Mouse (Mus musculus) embryonic facial prominence, embryonic 12.5 days (tissue): Measurements from ENCODE around the gene Abr. TPM values are rescaled to one million over a fixed set of nuclear protein-coding genes. Genes with fewer than 3 reads are reported as not detected.

ENCODE experiments used
- ATAC-seq: fragments of 200-750 bp; cut with Nextera tagmentation; 2 replicates; pipeline ENCODE4 v1.8.0; 2017; ENCODE audit not compliant: insufficient number of reproducible peaks, insufficient read depth, low FRiP score, low TSS enrichment
- H3K27ac ChIP-seq: fragments of 300-500 bp; sonication (generic); 2 replicates; pipeline ENCODE4 v1.5.1; 2016; ENCODE audit warnings: mild to moderate bottlenecking
- H3K27me3 ChIP-seq: fragments of 300-500 bp; sonication (generic); 2 replicates; pipeline ENCODE4 v1.6.1; 2016; ENCODE audit warnings: mild to moderate bottlenecking, moderate library complexity
- H3K36me3 ChIP-seq: fragments of 300-500 bp; sonication (generic); 2 replicates; pipeline ENCODE4 v1.6.1; 2016; ENCODE audit warnings: mild to moderate bottlenecking
- H3K4me1 ChIP-seq: fragments of 300-500 bp; sonication (generic); 2 replicates; pipeline ENCODE4 v1.6.1; 2016
- H3K4me2 ChIP-seq: fragments of 300-500 bp; sonication (generic); replicated peaks from 2 replicates; pipeline ENCODE4 v1.6.1; 2016; ENCODE audit warnings: mild to moderate bottlenecking, moderate library complexity
- H3K4me3 ChIP-seq: fragments of 300-500 bp; sonication (generic); 2 replicates; pipeline ENCODE4 v1.5.1; 2016; ENCODE audit warnings: mild to moderate bottlenecking
- H3K9ac ChIP-seq: fragments of 300-500 bp; sonication (generic); 2 replicates; pipeline ENCODE4 v1.6.1; 2016; ENCODE audit warnings: mild to moderate bottlenecking, moderate library complexity
- H3K9me3 ChIP-seq: fragments of 300-500 bp; sonication (generic); 2 replicates; pipeline ENCODE4 v1.6.1; 2016; ENCODE audit warnings: mild to moderate bottlenecking, moderate library complexity
- WGBS: fragments of 180-500 bp; shearing (Covaris S2); methylation state at CpG from one replicate; pipeline ENCODE4 v1.1.7; 2016; 5-methylcytosine and 5-hydroxymethylcytosine counted together
- polyA plus RNA-seq: library from polyadenylated mRNA; unstranded; fragments of >200 nt; fragmentation: Nextera tagmentation; extraction: Ambion mirVana; gene quantifications from 2 replicates; pipeline ENCODE4 v1.2.1, GENCODE M21; 2016

The Abr gene
- polyA plus RNA-seq, 1 experiment from 2014 or later, result 46.7 TPM

DNA sequence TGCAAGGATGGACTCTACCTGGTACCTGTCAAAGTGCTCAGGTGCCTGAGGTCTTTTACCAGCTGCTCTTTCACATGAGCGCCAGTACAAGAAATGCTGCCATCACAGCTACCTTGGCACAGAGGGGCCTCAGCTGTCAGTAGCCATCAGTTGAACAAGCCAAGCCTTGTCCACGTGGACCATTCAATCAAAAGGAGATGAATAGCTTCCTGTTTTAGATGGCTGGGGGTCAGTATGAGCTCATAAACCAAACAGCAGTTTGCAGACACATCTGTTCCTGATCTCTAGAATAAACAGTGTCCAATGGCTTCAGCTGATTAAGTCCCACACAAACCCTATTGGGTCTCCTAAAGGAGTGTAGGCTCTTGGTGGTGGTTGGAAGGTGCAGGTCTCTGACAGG lies 206.1 kb downstream of the Abr start:
- Histone ChIP-seq H3K4me3 (no peak overlapping the region), H3K4me2 (no peak overlapping the region), H3K27me3 (no peaks in the 10 kb centered on the region), H3K36me3 (peaks cover 81% of the 10 kb centered on the region), H3K9me3 (no peaks in the 10 kb centered on the region), H3K27ac (peak overlapping the region; percentile 71), H3K4me1 (peaks cover 11% of the 10 kb centered on the region), H3K9ac (no peak overlapping the region)
- WGBS, result 31% methylated on average over 2 of the region's 2 CpGs
- ATAC-seq, result no peak

DNA sequence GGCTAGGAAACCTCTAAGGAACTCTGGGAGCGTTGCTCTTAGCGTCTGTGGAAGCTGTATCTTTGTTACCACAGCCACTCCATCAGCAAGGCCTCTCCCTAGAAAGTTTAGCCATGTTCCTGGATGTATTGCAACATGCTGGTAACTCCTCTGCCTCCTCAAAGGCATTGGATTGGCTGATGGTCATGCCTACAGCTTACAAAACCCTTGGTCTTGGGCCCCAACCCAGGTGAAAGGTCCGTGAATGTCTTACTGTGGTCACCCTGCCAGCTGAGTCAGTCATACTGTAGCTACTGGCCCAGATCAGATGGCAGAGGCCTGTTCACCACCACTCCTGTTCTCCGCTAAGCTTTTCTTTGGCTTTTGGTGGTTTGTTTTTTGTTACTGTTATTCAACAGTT lies 207.1 kb downstream of the Abr start:
- H3K9me3 ChIP-seq, result no peaks in the 10 kb centered on the region
- H3K27me3 ChIP-seq, result no peaks in the 10 kb centered on the region
- ATAC-seq, result no peak
- H3K4me3 ChIP-seq, result no peak overlapping the region
- peaks cover 11% of the 10 kb centered on the region for H3K4me1 ChIP-seq
- WGBS, result 92% methylated on average over 4 of the region's 4 CpGs
- peaks cover 74% of the 10 kb centered on the region for H3K36me3 ChIP-seq
- no peak overlapping the region for H3K4me2 ChIP-seq
- no peak overlapping the region for H3K9ac ChIP-seq
- H3K27ac ChIP-seq, result no peak overlapping the region

DNA sequence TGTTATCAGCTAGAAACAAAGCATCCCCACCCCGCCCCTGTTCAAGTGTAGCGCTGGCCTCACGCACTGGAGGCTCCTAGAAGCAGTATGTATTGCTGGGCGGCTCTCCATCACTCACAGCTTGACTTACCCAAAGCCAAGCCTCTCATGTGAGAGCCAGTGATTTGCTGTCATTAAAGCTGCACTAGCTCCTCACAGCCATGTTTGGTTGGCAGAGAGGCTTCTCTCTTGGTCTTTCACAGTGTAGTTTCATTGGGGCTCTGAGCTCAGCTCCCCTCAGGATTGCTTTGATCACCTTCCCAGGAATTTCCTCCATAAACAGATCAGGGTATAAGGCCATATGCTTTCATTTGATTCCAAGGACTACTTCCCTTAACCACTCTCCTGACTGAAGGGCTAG lies 208.9 kb downstream of the Abr start:
- Histone ChIP-seq H3K4me1 (peaks cover 11% of the 10 kb centered on the region), H3K36me3 (peaks cover 63% of the 10 kb centered on the region)
- no peak for ATAC-seq

DNA sequence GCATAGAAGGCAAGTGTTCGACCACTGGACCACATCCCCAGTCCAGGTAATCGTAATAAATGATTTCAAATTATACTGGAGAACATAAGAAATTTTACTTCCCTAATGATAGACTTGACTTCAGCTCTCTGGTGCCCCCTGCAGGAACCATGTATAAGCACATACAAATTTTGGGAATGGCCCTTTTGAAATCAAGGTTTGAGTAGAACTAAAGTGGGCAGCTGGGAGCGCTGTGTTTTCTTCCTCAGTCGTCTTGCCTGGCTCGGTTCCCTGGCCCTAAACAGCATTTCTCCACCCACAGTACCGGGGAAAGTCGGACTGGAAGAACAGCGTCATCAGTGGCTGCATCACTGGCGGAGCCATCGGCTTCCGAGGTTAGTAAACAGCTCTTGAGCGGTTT lies 211.3 kb downstream of the Abr start:
- Histone ChIP-seq H3K36me3 (peaks cover 39% of the 10 kb centered on the region), H3K9ac (no peak overlapping the region), H3K4me2 (no peak overlapping the region), H3K27me3 (no peaks in the 10 kb centered on the region), H3K4me1 (peaks cover 10% of the 10 kb centered on the region), H3K27ac (no peak overlapping the region), H3K9me3 (no peaks in the 10 kb centered on the region), H3K4me3 (no peak overlapping the region)
- 75% methylated on average over 12 of the region's 12 CpGs for WGBS
- no peak for ATAC-seq

More for the DNA sequence above, 208.9 kb downstream of the Abr start:
- H3K27me3 ChIP-seq, result no peaks in the 10 kb centered on the region
- no peaks in the 10 kb centered on the region for H3K9me3 ChIP-seq
- H3K9ac ChIP-seq, result no peak overlapping the region
- H3K4me2 ChIP-seq, result no peak overlapping the region
- no peak overlapping the region for H3K4me3 ChIP-seq
- H3K27ac ChIP-seq, result no peak overlapping the region
- WGBS, result 84% methylated on average over 4 of the region's 4 CpGs

DNA sequence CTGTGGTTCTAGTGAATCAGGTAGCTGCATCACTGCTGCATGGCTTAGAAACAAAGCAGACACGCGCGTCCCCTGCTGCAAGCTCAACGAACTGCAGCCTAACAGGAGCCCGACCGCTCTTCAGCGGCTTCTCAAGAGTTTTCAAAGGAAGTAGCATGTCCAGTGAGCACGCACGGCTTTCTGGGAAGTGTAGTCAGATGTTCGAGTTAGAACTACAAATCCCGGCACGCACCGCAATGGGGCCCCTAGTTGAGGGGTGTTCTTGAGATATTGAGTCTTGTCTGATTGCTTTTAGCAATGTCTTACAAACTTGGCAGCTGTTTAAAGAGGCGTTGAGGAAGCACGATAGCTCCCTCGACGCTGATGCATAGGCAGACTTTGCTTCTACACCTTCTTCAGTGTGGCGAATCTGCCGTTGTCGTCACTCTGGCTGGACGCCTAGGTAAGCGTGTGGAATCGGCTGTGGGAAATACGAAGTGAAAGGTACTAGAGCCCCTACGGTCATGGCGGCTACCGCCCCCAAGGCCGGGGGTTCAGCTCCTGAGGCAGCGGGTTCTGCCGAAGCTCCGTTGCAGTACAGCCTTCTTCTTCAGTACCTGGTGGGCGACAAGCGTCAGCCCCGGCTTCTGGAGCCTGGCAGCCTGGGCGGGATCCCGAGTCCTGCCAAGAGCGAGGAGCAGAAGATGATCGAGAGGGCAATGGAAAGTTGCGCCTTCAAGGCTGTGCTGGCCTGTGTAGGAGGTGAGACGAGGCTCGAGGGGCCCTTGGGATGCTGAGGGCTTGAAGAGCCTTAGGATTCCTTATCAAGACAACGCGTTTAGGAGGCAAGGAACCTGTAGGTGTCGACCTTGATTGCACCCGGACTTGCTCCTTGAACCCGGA lies 215.2 kb downstream of the Abr start, which contains the start of gene Timm22:
Gene Timm22, plus strand, starts transcription at position 251 of the 882 bp plus-strand sequence.
- WGBS, result under 1% methylated on average over 46 of the region's 46 CpGs
- Histone ChIP-seq H3K4me1 (peaks cover 7% of the 10 kb centered on the region), H3K27me3 (no peaks in the 10 kb centered on the region), H3K9ac (peak within 1 kb of the TSS; percentile 87), H3K27ac (peak within 1 kb of the TSS; percentile 73), H3K4me3 (peak within 1 kb of the TSS; percentile 97), H3K36me3 (peaks cover 7% of the 10 kb centered on the region; the same call in 1 of the 2 replicates), H3K9me3 (no peaks in the 10 kb centered on the region), H3K4me2 (peak within 1 kb of the TSS; percentile 73)
- peak; percentile 90 for ATAC-seq

DNA sequence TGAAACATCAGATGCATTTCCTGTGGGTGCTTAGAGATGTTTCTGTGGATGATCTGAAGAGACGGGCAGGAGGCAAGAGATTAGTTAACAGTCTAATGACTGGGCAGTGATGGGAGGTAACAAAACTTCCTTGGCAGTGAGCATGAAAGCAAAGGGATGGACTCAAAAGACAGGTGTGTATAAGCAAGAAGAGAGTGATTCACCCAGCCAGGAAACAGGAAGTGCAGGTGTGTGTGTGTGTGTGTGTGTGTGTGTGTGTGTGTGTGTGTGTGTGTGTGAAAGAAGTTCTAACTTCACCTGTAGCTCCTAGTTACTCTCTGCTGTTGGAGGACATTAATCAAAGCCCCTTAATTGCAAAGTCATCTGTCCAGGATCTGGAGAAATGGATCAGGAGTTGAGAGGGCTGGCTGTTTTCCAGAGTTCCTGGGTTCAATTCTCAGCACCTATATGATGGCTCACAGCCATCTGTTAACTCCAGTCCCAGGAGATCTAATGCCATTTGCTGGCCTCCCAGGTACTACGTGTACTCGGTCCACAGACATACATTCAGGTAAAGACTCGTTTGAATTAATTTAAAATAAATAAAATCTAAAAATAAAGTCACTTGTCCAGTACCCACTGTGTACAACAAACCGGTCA lies 216.4 kb downstream of the Abr start:
- ATAC-seq, result no peak
- WGBS, result 78% methylated on average over 5 of the region's 5 CpGs

DNA sequence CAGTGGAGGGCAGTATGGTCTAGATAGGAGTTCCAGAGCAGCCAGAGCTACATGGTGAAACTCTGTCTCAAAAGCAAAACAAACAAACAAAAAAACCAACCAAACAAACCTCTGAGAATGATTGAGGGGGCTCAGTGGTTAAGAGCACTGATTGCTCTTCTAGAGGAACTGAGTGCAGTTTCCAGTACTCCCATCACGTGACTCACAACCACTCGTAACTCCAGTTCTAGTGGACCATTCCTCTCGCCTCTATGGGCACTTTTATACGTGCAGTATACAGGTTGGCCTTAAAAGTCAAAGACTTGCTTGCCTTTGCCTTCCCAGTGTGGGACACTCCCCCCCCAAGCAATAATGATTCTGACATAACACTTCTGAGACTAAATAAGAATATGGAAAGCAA lies 217.0 kb downstream of the Abr start:
- Histone ChIP-seq H3K36me3 (peaks cover 7% of the 10 kb centered on the region; the same call in 1 of the 2 replicates), H3K4me1 (peaks cover 10% of the 10 kb centered on the region), H3K4me2 (no peak overlapping the region), H3K9me3 (no peaks in the 10 kb centered on the region), H3K27me3 (no peaks in the 10 kb centered on the region), H3K27ac (no peak overlapping the region), H3K9ac (no peak overlapping the region), H3K4me3 (no peak overlapping the region)
- no peak for ATAC-seq
- WGBS, result 71% methylated on average over 4 of the region's 4 CpGs

More for the DNA sequence above, 216.4 kb downstream of the Abr start:
- H3K27me3 ChIP-seq, result no peaks in the 10 kb centered on the region
- no peaks in the 10 kb centered on the region for H3K9me3 ChIP-seq
- no peak overlapping the region for H3K4me3 ChIP-seq
- peaks cover 7% of the 10 kb centered on the region; the same call in 1 of the 2 replicates for H3K36me3 ChIP-seq
- no peak overlapping the region for H3K9ac ChIP-seq
- H3K4me1 ChIP-seq, result peaks cover 7% of the 10 kb centered on the region
- H3K4me2 ChIP-seq, result no peak overlapping the region
- no peak overlapping the region for H3K27ac ChIP-seq

DNA sequence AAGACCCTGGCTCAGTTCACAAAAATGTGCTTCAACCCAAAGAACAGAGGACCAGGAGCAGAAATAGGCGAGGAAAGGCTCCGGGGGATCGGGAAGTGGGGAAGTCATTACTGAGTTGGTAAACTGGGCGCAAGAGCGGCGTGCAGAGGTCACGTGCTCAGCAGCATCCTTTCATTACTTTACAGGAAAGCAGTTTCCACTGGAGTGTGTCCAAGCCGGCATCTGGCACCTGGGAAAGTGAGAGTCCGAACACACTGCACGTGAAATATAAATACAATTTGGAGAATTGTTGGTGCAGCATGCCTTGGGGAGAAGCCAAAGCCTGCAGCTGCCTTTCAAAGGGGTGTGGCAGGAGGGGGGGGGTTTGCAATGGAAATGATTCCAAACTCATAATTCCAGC lies 220.7 kb downstream of the Abr start:
- Histone ChIP-seq H3K27me3 (no peaks in the 10 kb centered on the region), H3K9ac (no peak overlapping the region), H3K4me3 (no peak overlapping the region), H3K9me3 (no peaks in the 10 kb centered on the region), H3K4me1 (peaks cover 3% of the 10 kb centered on the region; the same call in 1 of the 2 replicates), H3K36me3 (no peaks in the 10 kb centered on the region), H3K27ac (no peak overlapping the region), H3K4me2 (no peak overlapping the region)
- ATAC-seq, result no peak
- WGBS, result 69% methylated on average over 10 of the region's 10 CpGs

DNA sequence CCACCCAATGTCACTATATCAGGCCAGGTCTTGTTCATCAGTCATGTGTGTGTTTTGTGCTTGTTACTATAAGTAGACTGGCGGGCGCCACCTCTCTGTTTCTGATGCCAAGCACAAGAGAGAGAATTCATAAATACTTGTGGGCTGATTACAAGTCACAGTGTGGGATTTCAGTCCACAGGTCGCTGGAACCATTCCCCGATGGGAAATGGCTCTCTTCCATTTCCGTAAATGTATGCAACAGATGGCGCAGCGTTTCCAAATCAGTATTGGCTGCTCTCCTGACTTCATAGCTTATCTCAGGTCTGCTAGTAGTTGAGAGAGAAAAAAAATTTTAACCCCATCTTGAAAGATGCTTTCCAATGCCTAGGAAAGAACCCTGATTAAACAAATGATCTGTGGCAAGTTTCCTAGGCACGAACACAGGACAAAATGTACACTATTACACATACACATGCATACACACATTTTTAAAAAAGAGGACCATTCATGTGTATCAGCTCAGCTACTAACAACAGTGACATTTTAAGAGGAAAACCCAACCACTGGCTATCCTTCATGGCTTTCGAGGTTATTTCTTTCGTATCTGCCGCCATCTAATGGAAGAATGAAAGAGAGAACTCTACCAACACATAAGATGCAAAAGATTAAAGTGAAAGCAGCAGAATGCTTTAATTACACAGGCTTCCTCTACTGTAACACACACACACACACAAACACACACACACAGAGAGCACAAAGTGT lies 222.4 kb downstream of the Abr start:
- Histone ChIP-seq H3K27me3 (no peaks in the 10 kb centered on the region), H3K4me1 (peaks cover 12% of the 10 kb centered on the region), H3K27ac (peak overlapping the region; percentile 93), H3K4me3 (peak overlapping the region; percentile 68), H3K36me3 (no peaks in the 10 kb centered on the region), H3K9me3 (no peaks in the 10 kb centered on the region), H3K4me2 (peak overlapping the region; percentile 83), H3K9ac (no peak overlapping the region)
- 9% methylated on average over 11 of the region's 11 CpGs for WGBS
- ATAC-seq, result no peak

DNA sequence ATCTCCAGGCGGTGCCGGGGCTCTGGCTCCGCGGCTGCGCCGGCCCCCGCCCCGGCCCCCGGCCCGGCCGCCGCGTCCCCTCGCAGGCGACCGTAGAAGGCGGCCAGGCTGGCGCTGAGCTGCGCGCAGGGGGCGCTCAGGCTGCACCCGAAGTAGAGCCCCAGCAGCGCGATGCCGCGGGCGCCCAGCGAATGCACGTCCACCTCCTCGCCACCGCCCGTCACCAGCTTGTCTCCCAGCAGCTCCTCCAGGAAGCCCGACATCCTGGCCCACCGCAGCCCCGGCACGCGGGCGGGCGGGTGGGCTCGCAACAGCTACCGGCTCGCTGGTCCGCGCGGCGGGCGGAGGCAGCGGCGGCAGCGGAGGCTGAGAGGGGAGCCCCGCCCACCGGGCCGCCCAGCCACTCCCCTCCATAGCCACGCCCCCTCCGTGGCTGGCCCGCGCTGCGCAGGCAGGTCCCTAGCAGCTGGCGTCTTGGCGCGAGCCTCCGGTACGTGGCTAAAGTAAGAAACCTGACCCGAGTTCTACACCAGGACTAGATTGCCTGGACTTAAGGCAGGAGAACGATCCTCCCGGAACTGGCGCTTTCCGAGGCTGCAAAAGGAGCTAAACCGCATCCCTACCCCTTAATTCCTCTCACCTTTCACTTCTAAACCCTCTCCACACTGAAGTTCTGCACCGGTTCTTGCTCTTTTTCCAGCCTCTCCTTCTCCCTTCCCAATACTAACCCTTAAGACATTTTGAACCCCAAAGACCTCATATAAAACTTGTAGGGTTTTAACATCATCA lies 223.1 kb downstream of the Abr start, which contains the start of gene Nxn:
Gene Nxn, minus strand, starts transcription at position 343 of the 789 bp plus-strand sequence.
- under 1% methylated on average over 59 of the region's 70 CpGs for WGBS
- Histone ChIP-seq H3K4me2 (peak within 1 kb of the TSS; percentile 83), H3K9me3 (no peaks in the 10 kb centered on the region), H3K4me3 (peak within 1 kb of the TSS; percentile 68), H3K27ac (peak within 1 kb of the TSS; percentile 93), H3K36me3 (no peaks in the 10 kb centered on the region), H3K4me1 (peaks cover 15% of the 10 kb centered on the region), H3K27me3 (no peaks in the 10 kb centered on the region), H3K9ac (peak within 1 kb of the TSS; percentile 88)
- peak; percentile 84 for ATAC-seq
